Mouse (Mus musculus): ENCODE measurements around the gene Prkca. TPM values are rescaled to one million over a fixed set of nuclear protein-coding genes. Genes with fewer than 3 reads are reported as not detected.

Prkca gene
- polyA plus RNA-seq, 1 experiment = 18.1 TPM

DNA sequence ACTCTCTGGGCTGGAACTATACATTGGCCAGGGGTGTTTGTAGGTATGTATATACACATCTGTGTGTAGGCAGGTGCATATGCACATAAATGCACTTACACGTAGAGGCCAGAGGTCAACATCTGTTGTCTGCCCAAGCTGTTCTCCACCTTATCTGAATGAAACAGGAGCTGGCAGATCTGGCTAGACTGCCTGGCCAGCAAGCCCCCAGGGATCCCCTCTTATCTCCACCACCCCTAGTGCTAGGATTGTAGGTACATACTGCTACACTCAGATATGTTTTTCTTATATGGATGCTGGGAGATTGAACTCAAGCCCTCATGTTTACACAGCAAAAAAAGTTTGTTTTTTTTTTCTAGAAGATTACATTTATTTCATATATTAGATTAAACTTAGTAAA, 79.9 kb downstream of the Prkca start:
- H3K4me3 ChIP-seq (ENCODE audit: insufficient read depth, poor library complexity, severe bottlenecking) = no peak overlapping the region
- H3K36me3 ChIP-seq (ENCODE audit: control insufficient read depth, insufficient read depth) = no peaks in the 10 kb centered on the region

DNA sequence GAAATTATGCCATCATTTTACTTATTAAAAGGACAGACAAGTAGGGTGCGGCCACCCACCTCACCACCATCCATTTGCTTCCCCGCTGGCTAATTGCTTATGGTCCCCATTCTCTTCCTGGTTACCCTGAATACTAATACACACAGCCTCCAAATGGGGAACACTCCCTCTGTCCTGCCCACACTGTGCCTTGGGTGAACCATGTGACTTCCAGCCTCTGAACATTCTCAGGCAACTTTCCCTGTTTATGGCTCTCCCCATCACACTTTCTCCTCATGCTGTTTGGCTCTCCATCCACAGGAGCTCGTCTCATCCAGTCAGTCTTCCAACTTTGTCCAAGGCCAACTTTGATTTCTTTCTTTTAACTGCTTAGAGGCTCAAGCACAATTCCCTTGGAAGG, 80.3 kb downstream of the Prkca start:
- H3K36me3 ChIP-seq (ENCODE audit: control insufficient read depth, insufficient read depth) = no peaks in the 10 kb centered on the region
- no peaks in the 10 kb centered on the region for H3K27me3 ChIP-seq (ENCODE audit: control insufficient read depth, insufficient read depth, insufficient read length)
- H3K79me3 ChIP-seq (ENCODE audit: low read depth) = peaks cover 52% of the 10 kb centered on the region
- no peak overlapping the region for H3ac ChIP-seq (ENCODE audit: control insufficient read depth, insufficient read length, low read depth)
- TF ChIP-seq MYOD1 (IDR thresholded peaks at IDR 0.05; ENCODE audit: control insufficient read depth, insufficient read length, low read depth) (no peak), FOSL1 (IDR thresholded peaks at IDR 0.05; ENCODE audit: insufficient read depth, low read length, poor library complexity, severe bottlenecking) (no peak), USF1 (IDR thresholded peaks at IDR 0.05; ENCODE audit: low read depth) (no peak), CEBPB (IDR thresholded peaks at IDR 0.05; ENCODE audit: low read depth) (no peak), CTCF (IDR thresholded peaks at IDR 0.05; ENCODE audit: control insufficient read depth, insufficient read depth, insufficient read length) (no peak), MYOG (IDR thresholded peaks at IDR 0.05; ENCODE audit: control insufficient read depth, extremely low read depth, insufficient read length) (no peak), MAX (IDR thresholded peaks at IDR 0.05) (no peak)
- peaks cover 92% of the 10 kb centered on the region for H3K79me2 ChIP-seq (ENCODE audit: control insufficient read depth, insufficient read depth)
- H3K4me3 ChIP-seq (ENCODE audit: insufficient read depth, poor library complexity, severe bottlenecking) = no peak overlapping the region

More for the DNA sequence above, 79.9 kb downstream of the Prkca start:
- H3K79me2 ChIP-seq (ENCODE audit: control insufficient read depth, insufficient read depth) = peaks cover 92% of the 10 kb centered on the region
- H3ac ChIP-seq (ENCODE audit: control insufficient read depth, insufficient read length, low read depth) = no peak overlapping the region
- no peak for TF ChIP-seq FOSL1 (IDR thresholded peaks at IDR 0.05; ENCODE audit: insufficient read depth, low read length, poor library complexity, severe bottlenecking)
- TF ChIP-seq MAX (IDR thresholded peaks at IDR 0.05) = no peak
- no peak for TF ChIP-seq CEBPB (IDR thresholded peaks at IDR 0.05; ENCODE audit: low read depth)
- no peak for TF ChIP-seq CTCF (IDR thresholded peaks at IDR 0.05; ENCODE audit: control insufficient read depth, insufficient read depth, insufficient read length)
- no peak for TF ChIP-seq MYOD1 (IDR thresholded peaks at IDR 0.05; ENCODE audit: control insufficient read depth, insufficient read length, low read depth)
- peaks cover 51% of the 10 kb centered on the region for H3K79me3 ChIP-seq (ENCODE audit: low read depth)
- H3K27me3 ChIP-seq (ENCODE audit: control insufficient read depth, insufficient read depth, insufficient read length) = no peaks in the 10 kb centered on the region

DNA sequence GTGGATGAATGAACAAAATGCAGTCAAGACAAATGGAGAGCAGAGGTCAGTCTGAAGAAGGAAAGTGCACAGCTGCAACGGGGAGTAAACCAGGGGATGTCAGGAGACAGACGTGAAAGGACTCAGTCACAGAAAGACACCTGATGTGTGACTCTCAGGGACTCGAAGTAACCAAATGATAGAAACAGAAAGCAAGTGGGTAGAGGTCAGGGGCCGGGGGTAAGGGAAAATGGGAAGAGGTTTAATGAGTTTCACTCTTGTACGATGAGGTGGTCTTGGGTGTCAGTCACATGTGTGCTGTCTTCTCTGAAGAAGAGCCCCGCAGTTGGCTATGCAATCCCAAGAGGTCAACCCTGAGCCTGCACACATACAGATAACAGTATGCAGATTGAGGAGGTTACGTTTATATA, 82.0 kb downstream of the Prkca start:
- Histone ChIP-seq H3K79me3 (ENCODE audit: low read depth) (peaks cover 60% of the 10 kb centered on the region), H3K36me3 (ENCODE audit: control insufficient read depth, insufficient read depth) (no peaks in the 10 kb centered on the region), H3K79me2 (ENCODE audit: control insufficient read depth, insufficient read depth) (peaks cover 98% of the 10 kb centered on the region), H3ac (ENCODE audit: control insufficient read depth, insufficient read length, low read depth) (no peak overlapping the region), H3K27me3 (ENCODE audit: control insufficient read depth, insufficient read depth, insufficient read length) (no peaks in the 10 kb centered on the region), H3K4me3 (ENCODE audit: insufficient read depth, poor library complexity, severe bottlenecking) (no peak overlapping the region)
- TF ChIP-seq MYOD1 (IDR thresholded peaks at IDR 0.05; ENCODE audit: control insufficient read depth, insufficient read length, low read depth) (no peak), MAX (IDR thresholded peaks at IDR 0.05) (no peak), CTCF (IDR thresholded peaks at IDR 0.05; ENCODE audit: control insufficient read depth, insufficient read depth, insufficient read length) (no peak), FOSL1 (IDR thresholded peaks at IDR 0.05; ENCODE audit: insufficient read depth, low read length, poor library complexity, severe bottlenecking) (no peak), USF1 (IDR thresholded peaks at IDR 0.05; ENCODE audit: low read depth) (no peak), CEBPB (IDR thresholded peaks at IDR 0.05; ENCODE audit: low read depth) (no peak), MYOG (IDR thresholded peaks at IDR 0.05; ENCODE audit: control insufficient read depth, extremely low read depth, insufficient read length) (no peak)

DNA sequence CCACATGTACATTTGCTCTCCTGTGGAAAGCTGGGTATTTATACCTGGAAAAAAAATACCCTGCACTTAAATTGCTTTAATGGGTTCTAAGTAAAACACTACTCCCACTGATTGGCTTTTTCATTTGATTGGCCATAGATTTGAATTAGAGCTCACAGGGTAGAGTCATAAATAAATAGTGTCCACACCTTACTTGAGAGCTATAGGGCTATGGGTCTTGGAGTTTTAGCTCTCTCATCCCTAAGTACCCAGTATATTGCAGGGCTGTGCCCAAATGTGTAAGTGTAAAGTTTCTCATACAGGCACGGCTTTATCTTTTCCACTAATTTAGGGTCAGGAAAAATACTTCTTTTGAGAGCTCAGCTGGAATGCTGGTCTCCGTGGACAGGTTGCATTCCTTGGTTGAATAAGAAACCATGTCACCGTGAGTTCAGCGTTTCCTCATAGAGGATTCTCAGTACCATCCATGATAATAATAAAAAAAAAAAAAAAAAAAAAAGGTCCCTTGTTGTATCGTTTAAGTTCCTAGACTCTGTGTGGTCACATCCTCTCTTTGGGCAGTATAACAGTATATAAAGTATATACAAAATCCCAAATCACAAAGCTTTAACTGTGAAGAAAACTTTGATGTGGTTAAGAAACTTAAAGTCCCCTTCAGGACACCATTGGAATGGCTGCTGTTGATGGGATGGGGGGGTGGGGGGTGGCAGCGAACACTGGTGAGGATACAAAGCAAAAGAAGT, 82.8 kb downstream of the Prkca start:
- Histone ChIP-seq H3K79me3 (ENCODE audit: low read depth) (peaks cover 57% of the 10 kb centered on the region), H3K4me3 (ENCODE audit: insufficient read depth, poor library complexity, severe bottlenecking) (no peak overlapping the region), H3K27me3 (ENCODE audit: control insufficient read depth, insufficient read depth, insufficient read length) (no peaks in the 10 kb centered on the region), H3ac (ENCODE audit: control insufficient read depth, insufficient read length, low read depth) (no peak overlapping the region), H3K36me3 (ENCODE audit: control insufficient read depth, insufficient read depth) (no peaks in the 10 kb centered on the region), H3K79me2 (ENCODE audit: control insufficient read depth, insufficient read depth) (peaks cover 98% of the 10 kb centered on the region)
- TF ChIP-seq MYOG (IDR thresholded peaks at IDR 0.05; ENCODE audit: control insufficient read depth, extremely low read depth, insufficient read length) (no peak), CEBPB (IDR thresholded peaks at IDR 0.05; ENCODE audit: low read depth) (no peak)

DNA sequence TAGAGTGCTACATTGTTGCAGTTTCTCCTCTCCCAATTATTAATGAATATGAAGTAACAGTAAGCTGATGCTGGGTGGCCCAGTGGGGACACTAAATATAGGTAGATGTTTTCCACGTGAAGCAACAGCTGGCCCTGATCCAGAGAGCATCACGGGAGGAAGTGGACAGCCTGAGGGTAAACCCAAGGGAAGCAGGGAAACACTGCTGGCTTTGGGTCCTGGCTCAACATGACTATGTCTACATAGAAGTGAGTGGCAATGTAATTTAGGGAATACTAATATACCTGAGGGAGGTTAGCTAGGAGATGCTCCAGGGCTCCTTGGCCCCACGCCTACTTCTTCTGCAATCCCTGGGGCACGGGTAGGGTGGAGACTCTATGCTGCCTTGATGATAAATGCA, 84.3 kb downstream of the Prkca start:
- TF ChIP-seq CTCF (IDR thresholded peaks at IDR 0.05; ENCODE audit: control insufficient read depth, insufficient read depth, insufficient read length) (no peak), USF1 (IDR thresholded peaks at IDR 0.05; ENCODE audit: low read depth) (no peak), MYOD1 (IDR thresholded peaks at IDR 0.05; ENCODE audit: control insufficient read depth, insufficient read length, low read depth) (no peak), MAX (IDR thresholded peaks at IDR 0.05) (no peak), MYOG (IDR thresholded peaks at IDR 0.05; ENCODE audit: control insufficient read depth, extremely low read depth, insufficient read length) (no peak), FOSL1 (IDR thresholded peaks at IDR 0.05; ENCODE audit: insufficient read depth, low read length, poor library complexity, severe bottlenecking) (no peak), CEBPB (IDR thresholded peaks at IDR 0.05; ENCODE audit: low read depth) (no peak)
- Histone ChIP-seq H3K27me3 (ENCODE audit: control insufficient read depth, insufficient read depth, insufficient read length) (no peaks in the 10 kb centered on the region), H3K79me3 (ENCODE audit: low read depth) (peaks cover 52% of the 10 kb centered on the region), H3K79me2 (ENCODE audit: control insufficient read depth, insufficient read depth) (peaks cover 98% of the 10 kb centered on the region), H3K4me3 (ENCODE audit: insufficient read depth, poor library complexity, severe bottlenecking) (no peak overlapping the region), H3K36me3 (ENCODE audit: control insufficient read depth, insufficient read depth) (no peaks in the 10 kb centered on the region), H3ac (ENCODE audit: control insufficient read depth, insufficient read length, low read depth) (no peak overlapping the region)

DNA sequence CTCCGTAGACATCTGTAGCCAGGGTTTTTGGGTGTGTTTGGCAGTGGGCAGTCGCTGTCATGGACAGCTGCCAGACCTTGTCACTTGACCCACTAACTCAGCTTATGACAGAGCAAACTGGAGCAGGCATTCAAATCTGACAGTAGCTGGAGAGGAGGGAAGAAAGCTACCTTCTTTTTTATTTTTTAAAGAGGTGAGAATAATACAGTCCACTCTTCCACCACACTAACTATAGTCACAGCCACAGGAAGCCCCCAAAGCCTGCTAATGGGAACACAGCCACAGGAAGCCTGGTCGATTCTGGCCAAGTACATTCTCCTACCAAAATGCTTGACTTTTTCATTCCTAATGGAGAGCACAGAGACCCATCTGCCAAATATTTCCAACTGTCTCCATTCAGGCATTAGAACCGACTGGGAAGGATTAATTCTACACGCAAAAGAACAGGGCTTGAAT, 84.9 kb downstream of the Prkca start:
- TF ChIP-seq MYOD1 (IDR thresholded peaks at IDR 0.05; ENCODE audit: control insufficient read depth, insufficient read length, low read depth) (no peak), USF1 (IDR thresholded peaks at IDR 0.05; ENCODE audit: low read depth) (no peak), MAX (IDR thresholded peaks at IDR 0.05) (no peak), MYOG (IDR thresholded peaks at IDR 0.05; ENCODE audit: control insufficient read depth, extremely low read depth, insufficient read length) (no peak), CEBPB (IDR thresholded peaks at IDR 0.05; ENCODE audit: low read depth) (no peak), CTCF (IDR thresholded peaks at IDR 0.05; ENCODE audit: control insufficient read depth, insufficient read depth, insufficient read length) (no peak), FOSL1 (IDR thresholded peaks at IDR 0.05; ENCODE audit: insufficient read depth, low read length, poor library complexity, severe bottlenecking) (no peak)
- Histone ChIP-seq H3K36me3 (ENCODE audit: control insufficient read depth, insufficient read depth) (no peaks in the 10 kb centered on the region), H3ac (ENCODE audit: control insufficient read depth, insufficient read length, low read depth) (no peak overlapping the region), H3K79me3 (ENCODE audit: low read depth) (peaks cover 55% of the 10 kb centered on the region), H3K79me2 (ENCODE audit: control insufficient read depth, insufficient read depth) (peaks cover 98% of the 10 kb centered on the region), H3K27me3 (ENCODE audit: control insufficient read depth, insufficient read depth, insufficient read length) (no peaks in the 10 kb centered on the region), H3K4me3 (ENCODE audit: insufficient read depth, poor library complexity, severe bottlenecking) (no peak overlapping the region)
